Mouse (Mus musculus) liver, postnatal 0 days (tissue): Measurements from ENCODE around the gene Zfyve27. TPM values are rescaled to one million over a fixed set of nuclear protein-coding genes. Genes with fewer than 3 reads are reported as not detected.

Experiments used
- ATAC-seq: fragments of 200-750 bp; cut with Nextera tagmentation; 2 replicates; pipeline ENCODE4 v1.8.0; 2017; ENCODE audit warnings: mild to moderate bottlenecking, moderate library complexity
- DNase-seq: peaks from one replicate; pipeline ENCODE4 v3.0.0-alpha.2; 2016
- H3K27ac ChIP-seq: fragments of 300-500 bp; sonication (generic); 2 replicates; pipeline ENCODE4 v1.5.1; 2014; ENCODE audit warnings: antibody characterized with exemption, moderate library complexity, mild to moderate bottlenecking, low read depth
- H3K27me3 ChIP-seq: fragments of 300-500 bp; sonication (generic); 2 replicates; pipeline ENCODE4 v1.6.1; 2014; ENCODE audit warnings: low read length, control low read depth, mixed read lengths; ENCODE audit not compliant: insufficient read depth
- H3K36me3 ChIP-seq: fragments of 300-500 bp; sonication (generic); replicated peaks from 2 replicates; pipeline ENCODE4 v1.6.1; 2014; ENCODE audit warnings: mild to moderate bottlenecking, control low read depth, low read length, moderate library complexity, mixed read lengths; ENCODE audit not compliant: insufficient read depth
- H3K4me1 ChIP-seq: fragments of 300-500 bp; sonication (generic); 2 replicates; pipeline ENCODE4 v1.6.1; 2014; ENCODE audit warnings: antibody characterized with exemption, mild to moderate bottlenecking, control low read depth; ENCODE audit not compliant: insufficient read depth
- H3K4me2 ChIP-seq: fragments of 300-500 bp; sonication (generic); 2 replicates; pipeline ENCODE4 v1.6.1; 2014; ENCODE audit warnings: low read depth, mild to moderate bottlenecking, low read length, moderate library complexity, mixed read lengths
- H3K4me3 ChIP-seq: fragments of 300-500 bp; sonication (generic); 2 replicates; pipeline ENCODE4 v1.5.1; 2014; ENCODE audit warnings: low read depth, low read length
- H3K9ac ChIP-seq: fragments of 300-500 bp; sonication (generic); replicated peaks from 2 replicates; pipeline ENCODE4 v1.6.1; 2014; ENCODE audit warnings: mild to moderate bottlenecking, moderate library complexity
- H3K9me3 ChIP-seq: fragments of 300-500 bp; sonication (generic); 2 replicates; pipeline ENCODE4 v1.6.1; 2016; ENCODE audit warnings: mild to moderate bottlenecking, control low read depth, low read length, mixed read lengths
- CTCF ChIP-seq: sonication (generic); IDR thresholded peaks from 2 replicates; pipeline ENCODE4 v1.5.1; 2016; ENCODE audit warnings: antibody characterized with exemption, low read depth
- EP300 ChIP-seq: IDR thresholded peaks from 2 replicates; pipeline ENCODE4 v1.6.1; 2016; ENCODE audit warnings: antibody characterized with exemption, low read depth, mild to moderate bottlenecking
- WGBS: fragments of 180-500 bp; shearing (Covaris S2); extraction: QIAGEN DNeasy Blood & Tissue Kit; methylation state at CpG from one replicate; pipeline ENCODE4 v1.1.7; 2014; ENCODE audit not compliant: insufficient replicate concordance; 5-methylcytosine and 5-hydroxymethylcytosine counted together
- polyA plus RNA-seq: library from polyadenylated mRNA; unstranded; fragments of >200 nt; fragmentation: Nextera tagmentation; extraction: Ambion mirVana; gene quantifications from 2 replicates; pipeline ENCODE4 v1.2.1, GENCODE M21; 2015

Gene Zfyve27
- polyA plus RNA-seq, 1 experiment from 2014 or later, result 8.5 TPM

DNA sequence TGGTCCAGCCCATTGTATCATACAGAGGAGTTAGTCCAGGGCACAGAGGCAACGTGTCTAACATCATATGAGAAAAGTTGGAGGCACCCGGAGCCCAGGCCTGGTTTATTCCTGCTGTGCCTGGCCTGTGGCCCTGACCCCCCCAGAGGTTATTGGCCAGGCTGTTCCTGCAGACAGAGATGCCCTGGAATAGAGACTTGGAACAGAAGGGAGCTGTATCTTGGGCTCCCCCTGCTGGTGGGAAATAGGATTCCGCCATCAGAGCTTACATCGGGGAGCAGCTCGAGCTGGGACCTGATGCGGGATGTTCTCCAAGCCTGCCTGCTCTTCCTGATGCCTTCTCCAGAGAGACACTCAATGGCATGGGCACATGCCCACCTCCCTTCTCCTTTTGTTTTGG is 11.8 kb upstream of the Zfyve27 start:
- H3K9ac ChIP-seq, result no peak overlapping the region
- peak; percentile 53 for ATAC-seq
- H3K27me3 ChIP-seq, result peaks cover 13% of the 10 kb centered on the region
- no peak overlapping the region for H3K4me2 ChIP-seq
- H3K4me1 ChIP-seq, result peaks cover 30% of the 10 kb centered on the region
- H3K4me3 ChIP-seq, result no peak overlapping the region
- WGBS, result 5% methylated on average over 6 of the region's 6 CpGs
- no peak for TF ChIP-seq EP300
- peak; percentile 95 for TF ChIP-seq CTCF
- DNase-seq, result peak; percentile 85
- H3K27ac ChIP-seq, result no peak overlapping the region
- no peaks in the 10 kb centered on the region for H3K9me3 ChIP-seq
- H3K36me3 ChIP-seq, result 0 out of 2 replicates have a peak, but pooled peaks cover 3% of the 10 kb centered on the region

GRCm38 (mm10) chr19:42157493-42158237 is 6.1 kb upstream of the Zfyve27 start:
- peak; percentile 47; the same call in 1 of the 2 replicates for ATAC-seq
- H3K36me3 ChIP-seq, result no peaks in the 10 kb centered on the region

GRCm38 (mm10) chr19:42158246-42159017 is 5.3 kb upstream of the Zfyve27 start:
- TF ChIP-seq CTCF (peak; percentile 19), EP300 (peak; percentile 71; the same call in 1 of the 2 replicates)
- Histone ChIP-seq H3K4me1 (peaks cover 17% of the 10 kb centered on the region), H3K27me3 (no peaks in the 10 kb centered on the region), H3K36me3 (no peaks in the 10 kb centered on the region), H3K27ac (peak overlapping the region; percentile 53), H3K9ac (peak overlapping the region; percentile 3; the same call in 1 of the 2 replicates), H3K4me3 (no peak overlapping the region), H3K4me2 (peak overlapping the region; percentile 42), H3K9me3 (no peaks in the 10 kb centered on the region)
- ATAC-seq (peak; percentile 61; the same call in 1 of the 2 replicates), DNase-seq (peak; percentile 18)
- WGBS, result 29% methylated on average over 13 of the region's 13 CpGs

More at GRCm38 (mm10) chr19:42157493-42158237, 6.1 kb upstream of the Zfyve27 start:
- no peak for DNase-seq
- peak overlapping the region; percentile 53; the same call in 1 of the 2 replicates for H3K27ac ChIP-seq
- no peaks in the 10 kb centered on the region for H3K27me3 ChIP-seq
- H3K9me3 ChIP-seq, result no peaks in the 10 kb centered on the region
- 32% methylated on average over 11 of the region's 12 CpGs for WGBS
- no peak overlapping the region for H3K4me3 ChIP-seq
- no peak overlapping the region for H3K9ac ChIP-seq
- no peak for TF ChIP-seq CTCF
- H3K4me2 ChIP-seq, result peak overlapping the region; percentile 42; the same call in 1 of the 2 replicates
- H3K4me1 ChIP-seq, result peaks cover 17% of the 10 kb centered on the region

DNA sequence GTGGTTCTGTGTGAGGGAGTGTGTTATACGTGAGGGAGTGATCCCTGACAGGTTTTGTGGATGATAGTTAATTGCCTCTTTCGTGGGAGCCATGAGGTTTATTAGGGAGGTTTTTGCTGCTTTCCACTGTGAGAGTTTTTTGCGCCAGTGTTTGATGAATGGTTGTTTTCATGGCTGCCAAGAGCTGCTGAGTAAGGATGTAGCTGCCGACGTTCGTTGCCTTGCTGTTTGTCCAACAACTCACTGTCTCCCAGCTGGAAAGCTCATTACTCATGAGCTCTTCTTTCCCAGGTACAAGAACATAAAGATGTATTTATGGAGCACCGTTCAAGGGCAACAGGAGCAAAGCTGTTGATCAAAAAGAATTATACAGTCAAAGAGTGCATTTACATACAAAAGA is 437 bp downstream of the Zfyve27 start:
- Histone ChIP-seq H3K27ac (no peak overlapping the region), H3K4me3 (no peak overlapping the region), H3K27me3 (0 out of 2 replicates have a peak, but pooled peaks cover 4% of the 10 kb centered on the region), H3K9ac (no peak overlapping the region), H3K36me3 (no peaks in the 10 kb centered on the region), H3K9me3 (no peaks in the 10 kb centered on the region), H3K4me2 (no peak overlapping the region), H3K4me1 (peaks cover under 1% of the 10 kb centered on the region)
- ATAC-seq (no peak), DNase-seq (no peak)
- TF ChIP-seq CTCF, result no peak
- no peak for TF ChIP-seq EP300
- 53% methylated on average over 7 of the region's 7 CpGs for WGBS

DNA sequence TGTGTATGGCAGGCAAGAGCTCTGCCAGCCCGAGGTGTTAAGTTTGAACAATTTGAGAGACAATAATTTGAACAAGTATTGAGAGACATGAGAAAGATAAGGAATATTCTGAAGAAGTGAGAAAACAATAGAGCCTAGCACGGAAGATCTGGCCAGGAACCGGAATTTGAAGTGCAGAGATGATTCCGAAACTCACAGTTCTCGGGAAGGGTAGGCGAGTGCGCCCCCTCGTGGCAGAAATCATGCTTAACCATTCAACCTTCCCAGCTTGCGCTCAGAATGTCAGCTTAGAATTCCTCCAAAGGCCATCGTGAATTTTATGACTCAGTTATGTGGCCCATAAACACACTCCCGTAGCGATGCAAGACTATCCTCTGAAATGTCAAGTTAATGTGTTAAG is 2.4 kb downstream of the Zfyve27 start:
- no peaks in the 10 kb centered on the region for H3K9me3 ChIP-seq
- 0 out of 2 replicates have a peak overlapping the region, but pooled peaks have one; percentile 8 for H3K9ac ChIP-seq
- no peak overlapping the region for H3K27ac ChIP-seq
- peak overlapping the region; percentile 62 for H3K4me2 ChIP-seq
- TF ChIP-seq EP300 (no peak), CTCF (peak; percentile 96)
- no peaks in the 10 kb centered on the region for H3K36me3 ChIP-seq
- 0 out of 2 replicates have a peak, but pooled peaks cover 4% of the 10 kb centered on the region for H3K27me3 ChIP-seq
- ATAC-seq (no peak), DNase-seq (peak; percentile 89)
- WGBS, result 2% methylated on average over 12 of the region's 12 CpGs
- peak overlapping the region; percentile 20; the same call in 1 of the 2 replicates for H3K4me3 ChIP-seq
- H3K4me1 ChIP-seq, result peaks cover 15% of the 10 kb centered on the region

DNA sequence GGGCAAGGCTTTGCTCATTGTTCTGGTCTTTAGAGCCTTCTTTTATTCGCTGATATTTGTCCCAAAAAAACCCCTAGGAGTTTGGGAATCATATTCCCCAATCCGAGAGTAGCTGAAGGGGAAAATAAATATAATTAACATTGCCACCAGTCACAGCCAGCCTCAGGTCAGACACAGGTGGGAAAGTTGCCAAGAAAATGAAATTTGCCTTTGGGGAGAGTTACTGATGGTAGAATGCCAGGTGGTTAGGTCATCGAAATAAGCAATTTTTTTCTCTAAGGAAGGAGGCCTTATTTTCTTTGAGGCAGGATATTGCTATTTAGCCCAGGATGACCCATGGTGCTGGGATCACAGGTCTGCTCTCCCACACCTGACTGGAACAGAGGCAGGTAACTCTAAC is 3.0 kb downstream of the Zfyve27 start:
- Histone ChIP-seq H3K36me3 (no peaks in the 10 kb centered on the region), H3K4me2 (no peak overlapping the region), H3K27ac (no peak overlapping the region), H3K27me3 (0 out of 2 replicates have a peak, but pooled peaks cover 4% of the 10 kb centered on the region), H3K9ac (no peak overlapping the region), H3K4me3 (no peak overlapping the region), H3K9me3 (no peaks in the 10 kb centered on the region), H3K4me1 (peaks cover 21% of the 10 kb centered on the region)
- no peak for DNase-seq
- no peak for TF ChIP-seq CTCF
- TF ChIP-seq EP300, result no peak
- whole genome bisulfite sequencing, result 49% methylated on average over 3 of the region's 3 CpGs
- ATAC-seq, result no peak
